Mouse (Mus musculus): ENCODE results near the gene Sec61a2.

DNA sequence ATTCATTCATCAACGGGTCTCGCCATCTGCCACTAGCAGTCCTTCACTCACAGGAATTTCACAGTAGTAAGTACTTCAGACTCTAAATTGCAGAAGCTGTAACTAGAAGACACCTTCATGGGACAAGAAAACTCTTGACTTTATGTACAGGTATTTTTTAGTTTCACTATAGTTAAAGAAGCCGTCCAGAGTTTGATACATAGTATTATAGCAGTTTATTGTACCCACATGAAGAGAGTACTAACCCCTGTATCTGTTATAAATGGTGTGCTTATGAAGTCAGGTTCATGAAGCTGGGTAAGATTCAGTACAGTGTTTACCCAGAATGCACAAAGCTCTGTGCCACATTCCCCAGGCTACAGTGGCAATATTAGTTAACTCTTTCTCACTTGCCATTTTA is 32.4 kb downstream of the Sec61a2 start, which contains the start of gene Gm13199:
- TF ChIP-seq CTCF (IDR thresholded peaks at IDR 0.05; ENCODE audit: low read depth, low read length) (no peak), POLR2A (IDR thresholded peaks at IDR 0.05; ENCODE audit: borderline replicate concordance, low read depth, low read length) (no peak)
